Mouse (Mus musculus) G1E (cell line): ENCODE measurements around the gene Gmds.

ENCODE experiments used
- CTCF ChIP-seq: IDR thresholded peaks from 2 replicates; pipeline ENCODE4 v1.5.1; 2012; ENCODE audit warnings: low read depth, low read length, inconsistent platforms, mixed read lengths
- GATA1 ChIP-seq: IDR thresholded peaks from 2 replicates; pipeline ENCODE4 v1.6.1; 2012; ENCODE audit warnings: borderline replicate concordance, low read length, inconsistent platforms, mixed read lengths
- TAL1 ChIP-seq: conservative IDR thresholded peaks from 2 replicates; pipeline ENCODE4 v1.6.1; 2012; ENCODE audit warnings: low read depth, low read length, inconsistent platforms, mixed read lengths

GRCm38 (mm10) chr13:32382227-32383010, 43.9 kb upstream of the Gmds start:
- TF ChIP-seq CTCF: no peak
- TF ChIP-seq GATA1: no peak
- TF ChIP-seq TAL1: no peak
